Mouse (Mus musculus) limb, embryonic 10.5 days (tissue): Measurements from ENCODE around the gene Gk5. TPM values are rescaled to one million over a fixed set of nuclear protein-coding genes. Genes with fewer than 3 reads are reported as not detected.
A peak's percentile ranks its signal among the peaks of the same experiment; 100 is the strongest.
"Not testable (repeated sequence)": the region's sequence is repeated elsewhere in the genome, so short reads cannot be mapped to it uniquely, and the experiment has no call there.

Experiments
- DNase-seq: peaks from one replicate; pipeline ENCODE4 v3.0.0-alpha.2; 2017; ENCODE audit warnings: low spot score
- H3K27ac ChIP-seq: fragments of 300-500 bp; sonication (generic); 2 replicates; pipeline ENCODE4 v1.5.1; 2016; ENCODE audit warnings: mild to moderate bottlenecking
- H3K27me3 ChIP-seq: fragments of 300-500 bp; sonication (generic); 2 replicates; pipeline ENCODE4 v1.6.1; 2016; ENCODE audit warnings: low read depth, mild to moderate bottlenecking; ENCODE audit not compliant: poor library complexity, severe bottlenecking
- H3K36me3 ChIP-seq: fragments of 300-500 bp; sonication (generic); 2 replicates; pipeline ENCODE4 v1.6.1; 2016; ENCODE audit warnings: mild to moderate bottlenecking, moderate library complexity
- H3K4me1 ChIP-seq: fragments of 300-500 bp; sonication (generic); 2 replicates; pipeline ENCODE4 v1.6.1; 2016
- H3K4me3 ChIP-seq: fragments of 300-500 bp; sonication (generic); 2 replicates; pipeline ENCODE4 v1.5.1; 2016; ENCODE audit warnings: mild to moderate bottlenecking, moderate library complexity
- H3K9me3 ChIP-seq: fragments of 300-500 bp; sonication (generic); replicated peaks from 2 replicates; pipeline ENCODE4 v1.6.1; 2016; ENCODE audit warnings: mild to moderate bottlenecking
- WGBS: fragments of 180-500 bp; shearing (Covaris S2); methylation state at CpG from one replicate; pipeline ENCODE4 v1.1.7; 2016; 5-methylcytosine and 5-hydroxymethylcytosine counted together
- polyA plus RNA-seq: library from polyadenylated mRNA; unstranded; fragments of >200 nt; fragmentation: Nextera tagmentation; extraction: Ambion mirVana; gene quantifications from 2 replicates; pipeline ENCODE4 v1.2.1, GENCODE M21; 2016

The Gk5 gene
- 4.4 and 4.6 TPM in 2 replicates for polyA plus RNA-seq

GRCm38 (mm10) chr9:96118861-96119772 is at the start of gene Gk5:
Gk5 (plus strand) TSS chr9:96119362.
- Histone ChIP-seq H3K36me3 (no peaks in the 10 kb centered on the region), H3K27ac (peak within 1 kb of the TSS; percentile 86), H3K4me1 (0 out of 2 replicates have a peak, but pooled peaks cover 3% of the 10 kb centered on the region), H3K4me3 (peak within 1 kb of the TSS; percentile 62), H3K27me3 (0 out of 2 replicates have a peak, but pooled peaks cover 3% of the 10 kb centered on the region), H3K9me3 (no peaks in the 10 kb centered on the region)
- under 1% methylated on average over 76 of the region's 76 CpGs for WGBS
- peak; percentile 99 for DNase-seq

DNA sequence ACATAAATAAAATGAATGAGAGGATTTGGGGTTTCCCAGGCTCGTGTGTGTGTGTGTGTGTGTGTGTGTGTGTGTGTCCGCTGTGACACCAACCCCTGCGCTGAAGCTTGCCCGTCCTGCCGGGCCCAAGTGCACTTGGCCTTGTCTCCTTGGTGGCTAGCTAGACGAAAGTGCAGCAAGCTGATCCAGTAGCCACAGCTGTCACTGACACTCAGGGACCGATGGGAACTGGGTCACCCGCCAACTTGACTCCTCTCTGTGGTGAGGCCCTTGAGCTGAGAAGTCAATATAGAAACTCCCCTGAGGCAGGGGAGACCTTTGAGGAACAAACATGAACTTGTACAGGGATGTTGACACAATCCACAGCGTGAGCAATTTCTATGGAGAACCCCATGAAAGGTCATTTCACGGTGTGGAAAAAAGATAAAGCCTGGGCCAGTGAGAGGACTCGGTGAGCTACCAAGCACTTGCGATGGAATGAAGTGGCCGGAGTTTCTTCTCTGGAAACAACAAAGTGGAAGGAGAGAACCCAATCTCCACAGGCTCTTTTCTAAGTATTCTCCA is 40.3 kb upstream of the Gk5 start:
- Histone ChIP-seq H3K4me3 (no peak overlapping the region), H3K27ac (no peak overlapping the region), H3K4me1 (no peaks in the 10 kb centered on the region), H3K27me3 (no peaks in the 10 kb centered on the region), H3K36me3 (no peaks in the 10 kb centered on the region), H3K9me3 (no peaks in the 10 kb centered on the region)
- no peak for DNase-seq
- WGBS: 97% methylated on average over 13 of the region's 13 CpGs

GRCm38 (mm10) chr9:96085293-96085692 is 33.9 kb upstream of the Gk5 start:
- H3K36me3 ChIP-seq: no peaks in the 10 kb centered on the region
- no peaks in the 10 kb centered on the region for H3K27me3 ChIP-seq
- 91% methylated on average over 6 of the region's 6 CpGs for WGBS
- no peak for DNase-seq
- H3K9me3 ChIP-seq: no peaks in the 10 kb centered on the region
- no peaks in the 10 kb centered on the region for H3K4me1 ChIP-seq
- H3K4me3 ChIP-seq: no peak overlapping the region
- no peak overlapping the region for H3K27ac ChIP-seq

DNA sequence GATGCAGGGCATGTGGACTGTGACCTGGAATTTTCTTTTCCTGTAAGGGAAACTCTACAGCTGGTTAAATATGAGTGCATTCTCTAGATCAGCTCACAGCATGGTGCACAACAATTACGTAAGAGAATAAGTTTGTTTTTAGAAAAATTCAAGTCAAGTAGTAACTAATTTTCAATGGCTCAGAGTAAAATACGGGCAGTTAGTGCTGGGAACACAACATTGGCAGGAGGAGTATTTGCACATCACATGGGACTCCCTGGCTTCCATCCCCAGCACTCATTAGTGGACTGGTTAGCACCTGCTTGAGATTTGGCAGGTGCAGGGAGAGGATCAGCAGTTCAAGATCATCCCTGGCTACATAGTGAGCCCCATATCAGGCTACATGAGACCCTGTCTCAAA is 31.5 kb upstream of the Gk5 start:
- Histone ChIP-seq H3K27ac (no peak overlapping the region), H3K27me3 (no peaks in the 10 kb centered on the region), H3K9me3 (no peaks in the 10 kb centered on the region), H3K4me1 (no peaks in the 10 kb centered on the region), H3K4me3 (no peak overlapping the region), H3K36me3 (no peaks in the 10 kb centered on the region)
- no peak for DNase-seq
- WGBS: 91% methylated on average over 2 of the region's 2 CpGs

GRCm38 (mm10) chr9:96088456-96088855 is 30.7 kb upstream of the Gk5 start:
- not testable (repeated sequence) for DNase-seq, H3K27me3 ChIP-seq, H3K9me3 ChIP-seq, H3K4me3 ChIP-seq, H3K27ac ChIP-seq, H3K4me1 ChIP-seq, H3K36me3 ChIP-seq
- 92% methylated on average over 3 of the region's 3 CpGs for WGBS

- 93% methylated on average over 10 of the region's 10 CpGs for WGBS
- H3K27ac ChIP-seq, H3K36me3 ChIP-seq, H3K4me3 ChIP-seq, H3K4me1 ChIP-seq, H3K27me3 ChIP-seq, DNase-seq, H3K9me3 ChIP-seq: not testable (repeated sequence)
Observed at GRCm38 (mm10) chr9:96092637-96093036, 26.5 kb upstream of the Gk5 start.

DNA sequence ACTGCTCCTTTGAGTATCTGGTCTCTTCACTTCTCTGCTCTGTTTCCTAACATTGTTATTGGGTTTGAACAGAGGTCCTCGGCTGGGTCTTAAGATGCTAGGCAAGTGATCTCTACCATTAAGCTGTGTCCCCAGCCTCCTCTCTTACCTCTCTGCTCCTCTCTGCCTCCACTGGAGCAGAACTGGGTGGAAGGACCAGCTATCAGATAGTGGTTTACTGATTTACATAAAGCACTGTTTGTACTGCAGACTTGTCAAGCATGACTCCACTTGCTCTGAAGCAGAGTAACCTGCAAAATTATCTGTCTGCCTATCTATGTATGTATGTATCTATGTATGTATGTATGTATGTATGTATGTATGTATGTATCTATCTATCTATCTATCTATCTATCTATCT is 25.9 kb upstream of the Gk5 start:
- no peak overlapping the region for H3K27ac ChIP-seq
- no peak for DNase-seq
- H3K27me3 ChIP-seq: no peaks in the 10 kb centered on the region
- H3K36me3 ChIP-seq: no peaks in the 10 kb centered on the region
- H3K4me1 ChIP-seq: no peaks in the 10 kb centered on the region
- peaks cover 3% of the 10 kb centered on the region; the same call in 1 of the 2 replicates for H3K9me3 ChIP-seq
- H3K4me3 ChIP-seq: no peak overlapping the region
- 93% methylated on average over 1 of the region's 1 CpGs for WGBS

GRCm38 (mm10) chr9:96094341-96094740 is 24.8 kb upstream of the Gk5 start:
- 53% methylated on average over 1 of the region's 1 CpGs for WGBS
- DNase-seq: no peak
- H3K4me3 ChIP-seq: no peak overlapping the region
- H3K36me3 ChIP-seq: no peaks in the 10 kb centered on the region
- no peak overlapping the region for H3K27ac ChIP-seq
- peaks cover 6% of the 10 kb centered on the region; the same call in 1 of the 2 replicates for H3K9me3 ChIP-seq
- H3K27me3 ChIP-seq: no peaks in the 10 kb centered on the region
- no peaks in the 10 kb centered on the region for H3K4me1 ChIP-seq

- 90% methylated on average over 1 of the region's 1 CpGs for WGBS
- no peak overlapping the region for H3K27ac ChIP-seq
- peaks cover 10% of the 10 kb centered on the region; the same call in 1 of the 2 replicates for H3K9me3 ChIP-seq
- no peak for DNase-seq
- H3K27me3 ChIP-seq: no peaks in the 10 kb centered on the region
- no peaks in the 10 kb centered on the region for H3K4me1 ChIP-seq
- H3K4me3 ChIP-seq: no peak overlapping the region
- H3K36me3 ChIP-seq: no peaks in the 10 kb centered on the region
Observed at GRCm38 (mm10) chr9:96095192-96095591, 24.0 kb upstream of the Gk5 start.

- Histone ChIP-seq H3K36me3 (no peaks in the 10 kb centered on the region), H3K27ac (no peak overlapping the region), H3K4me1 (no peaks in the 10 kb centered on the region), H3K4me3 (no peak overlapping the region), H3K9me3 (peaks cover 6% of the 10 kb centered on the region; the same call in 1 of the 2 replicates), H3K27me3 (no peaks in the 10 kb centered on the region)
- 87% methylated on average over 8 of the region's 8 CpGs for WGBS
- DNase-seq: no peak
Observed at GRCm38 (mm10) chr9:96102846-96103245, 16.3 kb upstream of the Gk5 start.

DNA sequence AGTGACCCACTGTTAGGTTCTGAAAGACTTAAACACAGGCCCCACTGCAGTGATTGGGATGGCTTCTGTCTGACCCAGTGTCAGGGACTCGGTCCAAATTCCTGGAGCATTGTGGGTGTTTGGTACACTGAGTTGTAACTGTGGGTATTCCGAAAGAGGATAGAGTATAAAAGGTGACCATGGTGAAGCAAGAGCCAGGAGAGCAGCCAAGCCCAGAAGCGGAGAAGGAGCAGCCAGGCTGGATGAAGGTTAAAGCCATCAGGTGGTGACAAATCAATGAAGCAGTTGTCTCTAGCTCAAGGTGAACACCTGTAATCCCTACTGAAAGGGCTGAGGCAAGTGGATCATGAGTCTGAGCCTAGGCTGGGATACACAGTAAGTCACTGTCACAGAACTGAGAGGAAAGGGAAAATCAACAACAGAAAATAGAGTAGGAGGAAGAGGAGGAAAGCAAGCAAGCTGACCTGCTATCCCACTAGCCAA is 6.2 kb upstream of the Gk5 start:
- no peaks in the 10 kb centered on the region for H3K4me1 ChIP-seq
- H3K36me3 ChIP-seq: no peaks in the 10 kb centered on the region
- no peak overlapping the region for H3K4me3 ChIP-seq
- WGBS: 89% methylated on average over 3 of the region's 3 CpGs
- H3K27ac ChIP-seq: no peak overlapping the region
- no peaks in the 10 kb centered on the region for H3K9me3 ChIP-seq
- H3K27me3 ChIP-seq: 0 out of 2 replicates have a peak, but pooled peaks cover 3% of the 10 kb centered on the region
- no peak for DNase-seq

- WGBS: 87% methylated on average over 6 of the region's 6 CpGs
- 0 out of 2 replicates have a peak, but pooled peaks cover 3% of the 10 kb centered on the region for H3K4me1 ChIP-seq
- H3K9me3 ChIP-seq: no peaks in the 10 kb centered on the region
- H3K27me3 ChIP-seq: 0 out of 2 replicates have a peak, but pooled peaks cover 3% of the 10 kb centered on the region
- no peak overlapping the region for H3K4me3 ChIP-seq
- H3K36me3 ChIP-seq: no peaks in the 10 kb centered on the region
- no peak overlapping the region for H3K27ac ChIP-seq
- no peak for DNase-seq
Observed at GRCm38 (mm10) chr9:96116801-96117200, 2.4 kb upstream of the Gk5 start.

DNA sequence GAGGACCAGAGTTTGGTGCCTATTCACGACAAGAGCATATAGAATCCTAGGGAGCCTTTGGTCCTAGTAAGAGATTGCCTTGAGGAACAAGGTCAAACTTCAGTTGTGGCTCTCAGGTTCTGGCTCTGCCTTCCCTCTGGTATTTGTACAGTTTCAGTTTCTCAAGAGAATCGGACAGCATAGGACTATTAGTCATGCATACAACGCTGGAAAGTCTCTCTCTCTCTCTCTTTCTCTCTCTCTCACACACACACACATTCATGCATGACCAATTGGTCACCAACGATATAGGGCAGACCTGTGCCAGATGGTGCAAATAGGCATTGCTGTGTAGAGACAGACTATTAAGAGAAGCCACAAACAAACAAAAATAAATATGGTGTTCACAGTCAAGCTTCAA is 946 bp upstream of the Gk5 start:
- WGBS: 77% methylated on average over 4 of the region's 4 CpGs
- H3K4me1 ChIP-seq: 0 out of 2 replicates have a peak, but pooled peaks cover 3% of the 10 kb centered on the region
- peak overlapping the region; percentile 62 for H3K4me3 ChIP-seq
- no peaks in the 10 kb centered on the region for H3K9me3 ChIP-seq
- H3K36me3 ChIP-seq: no peaks in the 10 kb centered on the region
- peak overlapping the region; percentile 86; the same call in 1 of the 2 replicates for H3K27ac ChIP-seq
- 0 out of 2 replicates have a peak, but pooled peaks cover 3% of the 10 kb centered on the region for H3K27me3 ChIP-seq
- no peak for DNase-seq
